Mouse (Mus musculus) gastrocnemius, adult 2 months (tissue): ENCODE measurements around the gene Prss46. TPM values are rescaled to one million over a fixed set of nuclear protein-coding genes. Genes with fewer than 3 reads are reported as not detected.

Experiments
- DNase-seq: peaks from one replicate; pipeline ENCODE4 v3.0.0; 2022
- H3K27ac ChIP-seq: fragments of 200-600 bp; 2 replicates; pipeline ENCODE4 v1.8.1; 2022; ENCODE audit warnings: mild to moderate bottlenecking
- H3K4me3 ChIP-seq: fragments of 200-600 bp; 2 replicates; pipeline ENCODE4 v1.8.1; 2022; ENCODE audit warnings: mild to moderate bottlenecking, moderate library complexity
- CTCF ChIP-seq: fragments of 200-600 bp; IDR thresholded peaks from 2 replicates; pipeline ENCODE4 v1.8.1; 2022; ENCODE audit warnings: antibody characterized with exemption, mild to moderate bottlenecking, moderate library complexity
- intact Hi-C: fragments of 180-260 bp; cut with DNase I; formaldehyde crosslinking; loops from one replicate; pipeline ENCODE4 v1.15.1; 2025
- total RNA-seq, 2 experiments: library from RNA; stranded (reverse); gene quantifications; 2 replicates each; pipeline ENCODE4 v1.2.3; 2021

Gene Prss46
- total RNA-seq, 2 experiments from 2014 or later, result not detected

GRCm38 (mm10) chr9:110874660-110875191 is 30.4 kb downstream of the Prss46 start:
- H3K27ac ChIP-seq, result no peak overlapping the region
- no peak for TF ChIP-seq CTCF
- DNase-seq, result no peak
- intact Hi-C loops, result loop anchor here (5.0 kb wide), 1 partner anchor 462 kb away; no protein-coding TSS in a partner anchor
- H3K4me3 ChIP-seq, result no peak overlapping the region

GRCm38 (mm10) chr9:110875288-110875695 is 31.0 kb downstream of the Prss46 start:
- no peak for TF ChIP-seq CTCF
- intact Hi-C loops, result no loop called here
- DNase-seq, result no peak
- no peak overlapping the region for H3K4me3 ChIP-seq
- no peak overlapping the region for H3K27ac ChIP-seq

DNA sequence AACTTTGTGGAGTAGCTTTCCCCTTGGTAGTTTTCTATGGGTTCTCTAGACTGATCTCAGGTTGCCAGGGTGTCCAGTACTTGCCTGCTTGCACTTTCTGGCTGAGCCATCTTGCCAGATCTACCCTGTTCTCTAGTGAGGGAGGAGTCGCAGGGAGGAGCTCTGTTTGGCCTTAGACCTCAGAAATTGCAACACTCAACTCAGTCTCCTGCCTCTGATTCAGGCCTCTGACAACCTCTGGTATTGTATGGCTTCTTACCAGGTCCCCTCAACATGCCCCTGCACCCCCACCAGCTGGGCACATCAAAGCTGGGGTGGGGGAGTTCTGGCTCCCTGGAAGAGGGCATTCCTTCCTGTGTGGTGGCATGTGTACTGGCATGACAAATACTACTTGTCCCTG is 33.0 kb downstream of the Prss46 start:
- peak overlapping the region; percentile 91 for H3K27ac ChIP-seq
- DNase-seq, result peak; percentile 48
- no peak for TF ChIP-seq CTCF
- intact Hi-C loops, result no loop called here
- H3K4me3 ChIP-seq, result no peak overlapping the region

DNA sequence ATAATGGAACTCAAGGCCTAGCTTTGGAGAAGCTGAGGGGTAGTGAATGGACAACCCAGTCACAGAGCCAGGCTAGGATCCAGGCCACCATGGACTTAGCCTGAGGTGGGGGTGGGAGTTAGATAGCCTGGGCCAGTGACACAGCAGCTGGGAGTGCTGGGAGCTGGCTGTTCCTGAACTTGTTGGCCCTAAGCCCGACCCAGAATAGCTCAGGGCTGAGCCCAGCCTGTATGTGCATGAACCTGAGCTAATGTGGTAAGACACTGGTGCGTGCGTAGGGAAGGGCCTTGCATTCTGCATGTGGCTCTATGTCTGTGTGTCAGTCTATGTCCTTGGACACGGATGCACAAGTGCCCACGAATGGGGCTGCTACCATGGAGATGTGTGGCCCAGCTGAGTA is 33.6 kb downstream of the Prss46 start:
- peak; percentile 94 for DNase-seq
- H3K4me3 ChIP-seq, result peak overlapping the region; percentile 4
- intact Hi-C loops, result no loop called here
- TF ChIP-seq CTCF, result no peak
- peak overlapping the region; percentile 91 for H3K27ac ChIP-seq

GRCm38 (mm10) chr9:110879191-110879920 is 35.0 kb downstream of the Prss46 start, which contains the start of gene Als2cl:
Gene Als2cl (plus strand): TSS chr9:110879870.
- peak; percentile 60 for DNase-seq
- intact Hi-C loops, result no loop called here
- H3K27ac ChIP-seq, result peak within 1 kb of the TSS; percentile 91
- TF ChIP-seq CTCF, result no peak
- H3K4me3 ChIP-seq, result peak within 1 kb of the TSS; percentile 73

- H3K4me3 ChIP-seq, result peak within 1 kb of the TSS; percentile 73
- H3K27ac ChIP-seq, result peak within 1 kb of the TSS; percentile 91
- intact Hi-C loops, result loop anchor here (5.0 kb wide), 1 partner anchor 72 kb away; the partner anchor contains the start of gene Lrrc2
- TF ChIP-seq CTCF, result no peak
- DNase-seq, result peak; percentile 87
Observed at GRCm38 (mm10) chr9:110879998-110880561, 35.8 kb downstream of the Prss46 start, which contains the start of gene Tmie. Gene Tmie (minus strand): TSS chr9:110880113.

- H3K4me3 ChIP-seq, result peak overlapping the region; percentile 73
- DNase-seq, result no peak
- H3K27ac ChIP-seq, result peak overlapping the region; percentile 91
- intact Hi-C loops, result loop anchor here (5.0 kb wide), 1 partner anchor 72 kb away; the partner anchor contains the start of gene Lrrc2
- no peak for TF ChIP-seq CTCF
Observed at GRCm38 (mm10) chr9:110880772-110881171, 36.5 kb downstream of the Prss46 start.

DNA sequence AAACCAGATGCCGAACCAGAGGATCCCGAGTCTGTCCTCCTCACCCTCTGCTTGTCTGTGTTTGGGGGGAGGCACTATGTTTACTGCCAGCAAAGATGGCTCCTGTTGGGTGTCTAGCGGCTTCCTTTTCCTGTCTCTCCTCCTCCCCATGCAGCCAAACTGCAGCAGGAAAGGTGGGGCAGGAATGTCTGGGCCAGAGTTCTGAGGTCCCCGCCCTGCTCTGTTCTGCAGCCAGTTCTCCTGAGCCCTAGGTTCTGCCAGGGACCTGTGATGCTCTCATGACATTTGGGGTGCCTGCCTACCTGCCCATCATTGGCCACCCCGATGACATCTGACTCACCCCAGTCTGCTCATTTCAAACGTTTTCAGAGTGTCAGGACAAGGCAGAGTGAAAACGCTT is 37.6 kb downstream of the Prss46 start:
- DNase-seq, result peak; percentile 52
- intact Hi-C loops, result loop anchor here (5.0 kb wide), 1 partner anchor 70 kb away; the partner anchor contains the start of gene Lrrc2
- peak overlapping the region; percentile 73 for H3K4me3 ChIP-seq
- peak overlapping the region; percentile 91 for H3K27ac ChIP-seq
- TF ChIP-seq CTCF, result no peak

GRCm38 (mm10) chr9:110887388-110888303 is 43.3 kb downstream of the Prss46 start:
- TF ChIP-seq CTCF, result no peak
- intact Hi-C loops, result no loop called here
- Histone ChIP-seq H3K4me3 (no peak overlapping the region), H3K27ac (no peak overlapping the region)
- DNase-seq, result no peak

DNA sequence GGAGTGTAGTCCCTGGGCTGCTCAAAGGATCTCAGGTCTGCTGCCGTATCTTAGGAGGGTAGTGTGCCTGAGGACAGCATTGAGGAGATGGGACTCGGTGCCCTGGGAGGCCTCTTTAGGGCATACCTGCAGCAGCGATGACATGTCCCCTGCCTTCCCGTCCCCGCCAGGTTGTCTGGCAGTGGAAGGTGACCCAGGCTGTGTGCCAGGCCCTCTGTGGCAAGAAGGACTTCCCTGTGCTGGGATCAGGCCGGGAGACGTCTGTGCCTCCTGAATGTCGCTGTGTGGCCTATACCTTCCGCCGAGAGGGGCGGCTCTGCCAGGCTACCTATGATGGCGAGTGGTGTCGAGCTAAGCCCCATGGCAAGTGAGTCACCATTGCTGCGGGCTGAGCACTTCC is 44.6 kb downstream of the Prss46 start:
- no peak for DNase-seq
- intact Hi-C loops, result no loop called here
- H3K27ac ChIP-seq, result no peak overlapping the region
- TF ChIP-seq CTCF, result no peak
- H3K4me3 ChIP-seq, result no peak overlapping the region

DNA sequence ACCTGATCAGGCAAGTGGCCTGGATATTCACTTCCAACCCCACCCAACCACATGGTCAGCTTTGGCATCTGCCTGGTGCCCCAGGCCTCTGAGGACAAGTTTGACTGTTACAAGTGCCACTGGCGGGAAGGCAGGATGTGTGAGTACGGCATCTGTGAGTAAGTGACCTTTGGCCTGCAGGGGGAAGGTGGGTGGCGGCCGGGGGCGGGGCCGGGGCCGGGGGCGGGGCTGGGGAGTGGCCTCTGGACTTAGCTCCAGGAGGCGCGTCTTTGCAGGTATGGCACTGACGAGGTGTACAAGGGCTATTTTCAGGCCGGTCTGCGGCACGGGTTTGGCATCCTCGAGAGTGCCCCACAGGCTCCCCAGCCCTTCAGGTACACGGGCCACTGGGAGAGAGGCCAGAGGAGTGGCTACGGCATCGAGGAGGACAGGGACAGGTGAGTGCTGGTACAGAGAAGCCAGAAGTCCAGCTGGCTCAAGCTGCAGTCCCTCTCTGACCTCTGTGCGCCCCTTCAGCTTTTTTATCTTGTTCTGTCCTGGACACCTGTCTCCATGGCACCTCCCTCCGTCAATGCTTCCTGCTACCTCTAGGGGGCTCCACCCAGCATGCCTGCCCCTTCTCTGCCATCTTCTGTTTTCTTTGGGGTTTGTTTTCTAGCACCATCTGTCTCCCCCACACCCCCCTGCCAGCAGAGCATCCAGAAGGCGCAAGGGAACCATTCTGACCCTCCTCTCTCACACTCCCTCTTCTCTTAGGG is 45.9 kb downstream of the Prss46 start:
- DNase-seq, result no peak
- intact Hi-C loops, result no loop called here
- Histone ChIP-seq H3K27ac (peak overlapping the region; percentile 24; the same call in 1 of the 2 replicates), H3K4me3 (no peak overlapping the region)
- TF ChIP-seq CTCF, result peak; percentile 37; the same call in 1 of the 2 replicates
